Mouse (Mus musculus) liver, adult (tissue): ENCODE results near the gene Rpl9-ps6.

Experiments
- GATA4 ChIP-seq: IDR thresholded peaks from 2 replicates; pipeline ENCODE4 v1.6.1; 2014; ENCODE audit warnings: mild to moderate bottlenecking, low read length; ENCODE audit not compliant: insufficient replicate concordance

The Rpl9-ps6 gene

GRCm38 (mm10) chr19:32489166-32489895, 23.0 kb upstream of the Rpl9-ps6 start:
- no peak for TF ChIP-seq GATA4

GRCm38 (mm10) chr19:32487595-32488255, 21.3 kb upstream of the Rpl9-ps6 start:
- TF ChIP-seq GATA4 = no peak

- no peak for TF ChIP-seq GATA4
These were observed 19.3 kb upstream of the Rpl9-ps6 start, which contains the start of gene Minpp1 for GRCm38 (mm10) chr19:32485681-32486105. TSS of gene Minpp1 (plus strand) at chr19:32485769.

- no peak for TF ChIP-seq GATA4
These were observed 18.7 kb upstream of the Rpl9-ps6 start for GRCm38 (mm10) chr19:32484941-32485660.

- peak; percentile 66; the same call in 1 of the 2 replicates for TF ChIP-seq GATA4
These were observed 15.1 kb upstream of the Rpl9-ps6 start for GRCm38 (mm10) chr19:32481511-32481910.

- TF ChIP-seq GATA4 = no peak
These were observed 14.5 kb upstream of the Rpl9-ps6 start for GRCm38 (mm10) chr19:32480791-32481442.

GRCm38 (mm10) chr19:32480255-32480654, 13.9 kb upstream of the Rpl9-ps6 start:
- TF ChIP-seq GATA4 = no peak

- TF ChIP-seq GATA4 = no peak
These were observed 10.3 kb upstream of the Rpl9-ps6 start for GRCm38 (mm10) chr19:32476712-32477052.

GRCm38 (mm10) chr19:32476016-32476711, 9.8 kb upstream of the Rpl9-ps6 start:
- no peak for TF ChIP-seq GATA4

GRCm38 (mm10) chr19:32470570-32471263, 4.3 kb upstream of the Rpl9-ps6 start:
- TF ChIP-seq GATA4 = no peak

- no peak for TF ChIP-seq GATA4
These were observed 3.7 kb upstream of the Rpl9-ps6 start for GRCm38 (mm10) chr19:32470059-32470497.

GRCm38 (mm10) chr19:32467325-32467724, 947 bp upstream of the Rpl9-ps6 start:
- TF ChIP-seq GATA4 = no peak

GRCm38 (mm10) chr19:32465228-32465627, 1.1 kb downstream of the Rpl9-ps6 start:
- no peak for TF ChIP-seq GATA4

- no peak for TF ChIP-seq GATA4
These were observed 3.3 kb downstream of the Rpl9-ps6 start for GRCm38 (mm10) chr19:32463037-32463436.

GRCm38 (mm10) chr19:32456744-32457143, 9.6 kb downstream of the Rpl9-ps6 start:
- TF ChIP-seq GATA4 = no peak

GRCm38 (mm10) chr19:32452231-32452630, 14.1 kb downstream of the Rpl9-ps6 start:
- TF ChIP-seq GATA4 = no peak
